In genomic region chr17:24671346-24671745, GRCm38 (mm10) we compare ENCODE assay signal across 10 mouse cellular contexts. TPM values are rescaled to one million over a fixed set of nuclear protein-coding genes. Genes with fewer than 3 reads are reported as not detected.
A peak's percentile ranks its signal among the peaks of the same experiment; 100 is the strongest.
DNase-seq lines count a peak whose midpoint lies in the region; ATAC-seq and TF ChIP-seq lines count a peak whose summit lies in the region.
"Had no signal": no experiment of that assay in that cellular context is flagged by ENCODE, and none has a peak within 500 bp of the region (broad histone marks: within the 10 kb centered on the region; RNA-seq: fewer than 3 reads in every experiment).

No protein-coding gene starts in this region.

- no peak for TF ChIP-seq CTCF in lung, postnatal 0 days (IDR thresholded peaks at IDR 0.05)

- H3K36me3 ChIP-seq in lung, postnatal 0 days (ENCODE audit: insufficient read depth, low read length), result no peaks in the 10 kb centered on the region
- no peaks in the 10 kb centered on the region for H3K36me3 ChIP-seq in forebrain, embryonic 16.5 days (ENCODE audit: control insufficient read depth, insufficient read depth)
- no peaks in the 10 kb centered on the region for H3K36me3 ChIP-seq in limb, embryonic 15.5 days
- no peaks in the 10 kb centered on the region for H3K36me3 ChIP-seq in stomach, embryonic 14.5 days (ENCODE audit: control insufficient read depth, insufficient read depth, low read length)

- H3K9me3 ChIP-seq in lung, postnatal 0 days (ENCODE audit: low read length), result no peaks in the 10 kb centered on the region
- H3K9me3 ChIP-seq in forebrain, embryonic 16.5 days (ENCODE audit: control insufficient read depth, low read length), result no peaks in the 10 kb centered on the region
- no peaks in the 10 kb centered on the region for H3K9me3 ChIP-seq in limb, embryonic 15.5 days
- no peaks in the 10 kb centered on the region for H3K9me3 ChIP-seq in stomach, embryonic 14.5 days (ENCODE audit: control insufficient read depth, low read depth, low read length)

- H3K27me3 ChIP-seq in lung, postnatal 0 days (replicated peaks; ENCODE audit: insufficient read depth, low read length), result no peaks in the 10 kb centered on the region
- no peaks in the 10 kb centered on the region for H3K27me3 ChIP-seq in forebrain, embryonic 16.5 days (replicated peaks; ENCODE audit: control insufficient read depth, insufficient read depth, low read length)
- no peaks in the 10 kb centered on the region for H3K27me3 ChIP-seq in limb, embryonic 15.5 days
- H3K27me3 ChIP-seq in stomach, embryonic 14.5 days (ENCODE audit: control insufficient read depth, insufficient read depth, low read length), result no peaks in the 10 kb centered on the region

- H3K4me2 ChIP-seq in lung, postnatal 0 days (replicated peaks; ENCODE audit: low read depth, low read length), result peak overlapping the region; percentile 80; the same call in 1 of the 2 replicates
- peak overlapping the region; percentile 93 for H3K4me2 ChIP-seq in forebrain, embryonic 16.5 days (ENCODE audit: low read length)
- peak overlapping the region; percentile 74 for H3K4me2 ChIP-seq in limb, embryonic 15.5 days
- H3K4me2 ChIP-seq in stomach, embryonic 14.5 days (replicated peaks; ENCODE audit: low read depth, low read length), result peak overlapping the region; percentile 69; the same call in 1 of the 2 replicates

- no peak for DNase-seq in lung, postnatal 0 days (ENCODE audit: low spot score)
- no peak for DNase-seq in lung, postnatal 10 days
- DNase-seq in left cerebral cortex, postnatal 25 days (ENCODE audit: low spot score in 2 of 2), result no peak
- DNase-seq in T-cell, adult 2 months (ENCODE audit: low spot score), result no peak
- DNase-seq in urinary bladder, postnatal 4 days (ENCODE audit: low spot score in 2 of 2), result no peak
- DNase-seq: embryo, embryonic 11 days; left cerebral cortex, postnatal 4 days had no signal

- 54% methylated on average over 5 of the region's 5 CpGs for WGBS in lung, postnatal 0 days
- 78% methylated on average over 5 of the region's 5 CpGs for WGBS in forebrain, embryonic 16.5 days
- WGBS in limb, embryonic 15.5 days, result 72% methylated on average over 5 of the region's 5 CpGs
- 61% methylated on average over 5 of the region's 5 CpGs for WGBS in stomach, embryonic 14.5 days

- no peak overlapping the region for H3K27ac ChIP-seq in lung, postnatal 0 days (ENCODE audit: low read length)
- H3K27ac ChIP-seq in forebrain, embryonic 16.5 days (ENCODE audit: low read length), result no peak overlapping the region
- no peak overlapping the region for H3K27ac ChIP-seq in limb, embryonic 15.5 days
- H3K27ac ChIP-seq in stomach, embryonic 14.5 days (ENCODE audit: low read length), result no peak overlapping the region

- no peak overlapping the region for H3K4me3 ChIP-seq in lung, postnatal 0 days (ENCODE audit: low read depth, low read length)
- no peak overlapping the region for H3K4me3 ChIP-seq in forebrain, embryonic 16.5 days (replicated peaks; ENCODE audit: low read length)
- H3K4me3 ChIP-seq in limb, embryonic 15.5 days, result 0 out of 2 replicates have a peak overlapping the region, but pooled peaks have one; percentile 67
- H3K4me3 ChIP-seq in stomach, embryonic 14.5 days (ENCODE audit: low read depth, low read length), result peak overlapping the region; percentile 91; the same call in 1 of the 2 replicates

- H3K9ac ChIP-seq in lung, postnatal 0 days (replicated peaks; ENCODE audit: low read depth), result no peak overlapping the region
- peak overlapping the region; percentile 5; the same call in 1 of the 2 replicates for H3K9ac ChIP-seq in forebrain, embryonic 16.5 days (replicated peaks; ENCODE audit: low read depth, low read length)
- no peak overlapping the region for H3K9ac ChIP-seq in limb, embryonic 15.5 days
- H3K9ac ChIP-seq in stomach, embryonic 14.5 days (replicated peaks; ENCODE audit: low read depth, low read length), result no peak overlapping the region

- TF ChIP-seq EP300 in lung, postnatal 0 days (IDR thresholded peaks at IDR 0.05), result no peak

- no peak for ATAC-seq in lung, postnatal 0 days
- no peak for ATAC-seq in forebrain, embryonic 16.5 days
- no peak for ATAC-seq in limb, embryonic 15.5 days (ENCODE audit: insufficient number of reproducible peaks, low FRiP score, low TSS enrichment, low read depth)
- no peak for ATAC-seq in stomach, embryonic 14.5 days (ENCODE audit: insufficient number of reproducible peaks, insufficient read depth, low FRiP score, low read depth)

- intact Hi-C loops in left cerebral cortex, postnatal 25 days (cut with DNase I), result no loop called here

- peaks cover 17% of the 10 kb centered on the region; the same call in 1 of the 2 replicates for H3K4me1 ChIP-seq in lung, postnatal 0 days (ENCODE audit: insufficient read depth, low read depth, low read length)
- H3K4me1 ChIP-seq in forebrain, embryonic 16.5 days (replicated peaks; ENCODE audit: control insufficient read depth, insufficient read depth, low read length), result peaks cover 33% of the 10 kb centered on the region
- peaks cover 44% of the 10 kb centered on the region for H3K4me1 ChIP-seq in limb, embryonic 15.5 days
- peaks cover 29% of the 10 kb centered on the region for H3K4me1 ChIP-seq in stomach, embryonic 14.5 days (ENCODE audit: control insufficient read depth, insufficient read depth, low read length)

RNA-seq across cellular contexts. Expression of gene Zfp598, which starts 1.9 kb away (rescaled TPM):
- polyA plus RNA-seq in lung, postnatal 0 days (2015; fragmentation: Nextera tagmentation; extraction: Ambion mirVana), result 10.5 and 11.9 TPM in 2 replicates
- polyA plus RNA-seq in forebrain, embryonic 16.5 days (2015; fragmentation: Nextera tagmentation; extraction: Ambion mirVana), result 17.9 and 22.0 TPM in 2 replicates
- polyA plus RNA-seq in limb, embryonic 15.5 days (2015; fragmentation: Nextera tagmentation; extraction: Ambion mirVana), result 21.4 and 22.1 TPM in 2 replicates
- 24.8 and 26.5 TPM in 2 replicates for polyA plus RNA-seq in stomach, embryonic 14.5 days (2014; fragmentation: Nextera tagmentation; extraction: Ambion mirVana)
- total RNA-seq in left cerebral cortex, postnatal 25 days (2021), result 10 to 100 TPM; 38.5 to 39.3 TPM

RNA-seq across cellular contexts. Expression of gene Npw, which starts 13.1 kb away (rescaled TPM):
- polyA plus RNA-seq in lung, postnatal 0 days (2015; fragmentation: Nextera tagmentation; extraction: Ambion mirVana), result 8.6 and 10.3 TPM in 2 replicates
- not detected in 2 replicates for polyA plus RNA-seq in forebrain, embryonic 16.5 days (2015; fragmentation: Nextera tagmentation; extraction: Ambion mirVana)
- polyA plus RNA-seq in limb, embryonic 15.5 days (2015; fragmentation: Nextera tagmentation; extraction: Ambion mirVana), result not detected in 2 replicates
- 0.42 and 0.90 TPM in 2 replicates for polyA plus RNA-seq in stomach, embryonic 14.5 days (2014; fragmentation: Nextera tagmentation; extraction: Ambion mirVana)
- total RNA-seq in left cerebral cortex, postnatal 25 days (2021), result 1 to 10 TPM in 1 of 2 experiments, not detected in 1; 1.2 TPM

RNA-seq across cellular contexts. Expression of gene Syngr3, which starts 18.4 kb away (rescaled TPM):
- 0.19 and 0.33 TPM in 2 replicates for polyA plus RNA-seq in lung, postnatal 0 days (2015; fragmentation: Nextera tagmentation; extraction: Ambion mirVana)
- 143 and 193 TPM in 2 replicates for polyA plus RNA-seq in forebrain, embryonic 16.5 days (2015; fragmentation: Nextera tagmentation; extraction: Ambion mirVana)
- 3.0 and 3.2 TPM in 2 replicates for polyA plus RNA-seq in limb, embryonic 15.5 days (2015; fragmentation: Nextera tagmentation; extraction: Ambion mirVana)
- 5.6 and 6.3 TPM in 2 replicates for polyA plus RNA-seq in stomach, embryonic 14.5 days (2014; fragmentation: Nextera tagmentation; extraction: Ambion mirVana)
- 100 to 1,000 TPM; 203 to 214 TPM for total RNA-seq in left cerebral cortex, postnatal 25 days (2021)

RNA-seq across cellular contexts. Expression of gene Slc9a3r2, which starts 21.2 kb away (rescaled TPM):
- polyA plus RNA-seq in lung, postnatal 0 days (2015; fragmentation: Nextera tagmentation; extraction: Ambion mirVana), result 316 and 341 TPM in 2 replicates
- 28.1 and 31.2 TPM in 2 replicates for polyA plus RNA-seq in forebrain, embryonic 16.5 days (2015; fragmentation: Nextera tagmentation; extraction: Ambion mirVana)
- polyA plus RNA-seq in limb, embryonic 15.5 days (2015; fragmentation: Nextera tagmentation; extraction: Ambion mirVana), result 56.5 and 57.7 TPM in 2 replicates
- polyA plus RNA-seq in stomach, embryonic 14.5 days (2014; fragmentation: Nextera tagmentation; extraction: Ambion mirVana), result 44.9 and 47.7 TPM in 2 replicates
- total RNA-seq in left cerebral cortex, postnatal 25 days (2021), result 10 to 100 TPM; 48.0 to 49.9 TPM

RNA-seq across cellular contexts. Expression of gene Gfer, which starts 24.6 kb away (rescaled TPM):
- 26.1 and 29.0 TPM in 2 replicates for polyA plus RNA-seq in lung, postnatal 0 days (2015; fragmentation: Nextera tagmentation; extraction: Ambion mirVana)
- 35.0 and 35.4 TPM in 2 replicates for polyA plus RNA-seq in forebrain, embryonic 16.5 days (2015; fragmentation: Nextera tagmentation; extraction: Ambion mirVana)
- polyA plus RNA-seq in limb, embryonic 15.5 days (2015; fragmentation: Nextera tagmentation; extraction: Ambion mirVana), result 32.8 and 33.8 TPM in 2 replicates
- 38.5 and 40.8 TPM in 2 replicates for polyA plus RNA-seq in stomach, embryonic 14.5 days (2014; fragmentation: Nextera tagmentation; extraction: Ambion mirVana)
- 10 to 100 TPM; 19.9 to 20.2 TPM for total RNA-seq in left cerebral cortex, postnatal 25 days (2021)

Comparison
In these comparisons a context has a peak if more than half of its experiments do, and no peak if none do; other contexts are left out.
1. H3K4me3 ChIP-seq: peak in limb, embryonic 15.5 days (single experiment) and stomach, embryonic 14.5 days (single experiment); none in lung, postnatal 0 days (single experiment) and forebrain, embryonic 16.5 days (single experiment).
2. RNA of gene Syngr3, which starts 18.4 kb away (polyA plus RNA-seq): 143 to 193 TPM in forebrain, embryonic 16.5 days; 5.6 to 6.3 TPM in stomach, embryonic 14.5 days, 3.0 to 3.2 TPM in limb, embryonic 15.5 days and 0.19 to 0.33 TPM in lung, postnatal 0 days; every median in the first group is over 10 times any median in the second.
3. Peak in every context shown above with its lines, with median percentiles within 50 percentile points of each other: H3K4me2 ChIP-seq.